Comparison of ENCODE assay signal across 1 mouse cellular context in genomic region chr2:32602600-32603054, GRCm38 (mm10).
TF ChIP-seq lines count a peak whose summit lies in the region.

No protein-coding gene starts in this region.

TF ChIP-seq in CH12.LX, 34 proteins besides CTCF, POLR2A, EP300 and RAD21 (continued from another document):
- 0 out of 2 replicates have a peak, but pooled peaks have one; percentile 8 for TF ChIP-seq NELFE (IDR thresholded peaks at IDR 0.05; ENCODE audit: low read depth, low read length)
